Mouse (Mus musculus): ENCODE data around the gene Srrm4.

DNA sequence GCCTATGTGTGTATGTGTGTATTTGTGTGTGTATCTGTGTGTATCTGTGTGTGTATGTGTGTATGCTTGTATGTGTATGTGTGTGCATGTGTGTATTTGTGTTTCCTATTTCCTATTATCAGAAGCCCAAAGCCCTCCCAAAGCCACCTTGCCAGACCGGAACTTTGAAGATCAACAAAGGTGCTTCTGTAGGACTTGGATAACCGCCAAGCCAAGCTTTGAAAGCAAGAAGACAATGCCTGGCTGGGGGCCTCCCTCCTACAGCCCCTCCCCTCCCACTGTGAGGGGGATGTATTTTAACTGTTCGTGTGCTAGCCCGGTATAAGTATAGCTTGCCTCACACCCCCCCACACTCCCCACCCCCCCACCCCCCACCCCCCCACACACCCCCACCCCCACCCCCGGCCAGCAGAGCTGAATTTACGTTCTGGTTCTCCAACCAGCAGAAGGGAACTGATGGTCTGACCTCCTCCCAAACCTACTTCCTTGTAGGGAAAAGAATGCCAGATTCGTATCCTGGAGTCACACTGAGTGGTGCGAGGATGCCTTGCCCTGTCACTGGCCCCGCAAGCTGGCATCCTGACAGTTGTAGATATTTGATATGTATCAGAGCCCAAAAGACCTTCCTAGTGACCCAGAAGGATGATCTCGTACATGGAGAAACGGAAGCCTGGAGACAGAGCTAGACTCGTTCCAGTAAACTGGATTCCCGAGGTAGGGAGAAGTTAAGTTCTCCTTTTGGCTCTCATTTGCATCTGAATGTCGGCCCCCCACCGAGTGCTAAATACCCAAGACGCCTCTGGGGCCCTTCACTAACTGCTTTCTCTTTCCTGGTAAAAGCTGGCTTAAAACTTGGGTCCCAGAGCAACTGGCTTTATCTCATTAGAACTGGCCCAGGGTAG is 181.7 kb downstream of the Srrm4 start:
- TF ChIP-seq CTCF (IDR thresholded peaks at IDR 0.05; ENCODE audit: low read depth) (no peak), EP300 (IDR thresholded peaks at IDR 0.05; ENCODE audit: low read depth) (no peak)

All from heart, postnatal 0 days (tissue).